Mouse (Mus musculus): ENCODE results near the gene Vamp8.

GRCm38 (mm10) chr6:72345633-72346032 lies 44.9 kb downstream of the Vamp8 start:
- TF ChIP-seq POLR2A (IDR thresholded peaks at IDR 0.05; ENCODE audit: borderline replicate concordance, extremely low read depth, insufficient read depth, insufficient read length, poor library complexity, severe bottlenecking) (no peak), CTCF (IDR thresholded peaks at IDR 0.05; ENCODE audit: borderline replicate concordance, extremely low read depth, insufficient read depth, insufficient read length) (no peak)

Data from brain, embryonic 14.5 days (tissue).